Mouse (Mus musculus) cortical plate, adult 2 months (tissue): ENCODE results near the gene Capn15.

Source experiments
- CTCF ChIP-seq: fragments of 200-500 bp; IDR thresholded peaks from 2 replicates; pipeline ENCODE4 v1.5.1; 2011; ENCODE audit warnings: mild to moderate bottlenecking, control low read depth, low read length; ENCODE audit not compliant: insufficient read depth; ENCODE audit errors: extremely low read depth
- POLR2A ChIP-seq: fragments of 200-500 bp; IDR thresholded peaks from 2 replicates; pipeline ENCODE4 v1.6.1; 2011; ENCODE audit warnings: mild to moderate bottlenecking, low read length, control low read depth; ENCODE audit not compliant: insufficient read depth; ENCODE audit errors: extremely low read depth

GRCm38 (mm10) chr17:25967652-25968051, 17.9 kb downstream of the Capn15 start:
- no peak for TF ChIP-seq CTCF
- no peak for TF ChIP-seq POLR2A
